In the genomic region with DNA sequence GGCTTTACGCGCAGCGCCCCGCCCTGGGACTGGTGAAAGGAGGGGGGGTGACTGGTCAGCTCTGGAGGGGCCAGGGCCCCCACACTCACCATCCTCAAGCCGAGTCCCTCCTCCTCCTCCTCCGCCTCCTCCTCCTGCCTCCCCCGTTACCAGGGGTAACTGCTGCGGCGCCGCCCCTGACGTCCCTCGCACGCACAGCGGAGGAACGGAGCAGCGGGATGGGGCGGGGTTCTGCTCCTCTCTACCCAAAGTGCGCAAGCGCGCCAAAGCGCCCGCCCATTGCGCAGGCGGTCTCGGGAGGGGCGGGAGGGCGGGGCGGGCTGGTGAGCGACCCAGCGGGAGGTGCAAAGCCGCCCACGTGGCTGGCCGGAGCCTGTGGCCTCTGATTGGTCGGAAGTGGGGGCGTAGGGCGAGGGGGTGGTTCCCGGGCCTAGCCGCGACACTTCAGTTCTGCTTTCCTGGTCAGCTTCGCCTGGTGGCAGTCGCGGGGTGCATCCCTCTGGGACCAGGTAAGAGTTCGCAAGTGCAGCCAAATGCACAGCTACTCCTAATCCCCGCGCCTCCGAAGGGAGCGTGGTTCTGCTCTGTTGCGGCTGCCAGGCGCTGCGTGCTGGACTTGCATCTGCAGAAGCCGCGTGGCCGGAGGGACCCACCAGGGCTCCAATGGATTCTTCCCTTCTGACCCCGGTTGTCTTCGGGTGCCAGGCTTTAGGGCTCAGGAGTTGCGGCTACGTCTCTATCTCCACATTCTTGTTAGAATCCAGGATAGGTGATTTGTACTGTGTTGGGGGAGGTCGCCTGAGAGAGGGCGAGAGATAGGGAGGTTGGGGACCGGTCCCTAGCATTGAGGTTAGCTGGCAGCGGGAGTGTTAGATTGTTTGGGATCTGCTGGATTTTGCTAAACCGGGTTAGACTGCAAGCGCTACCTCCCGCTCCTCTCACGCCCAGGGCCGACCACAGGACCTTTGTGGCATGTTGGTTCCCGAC, we compare ENCODE assay signal across 8 mouse cellular contexts. TPM values are rescaled to one million over a fixed set of nuclear protein-coding genes. Genes with fewer than 3 reads are reported as not detected.
DNase-seq lines count a peak whose midpoint lies in the region; ATAC-seq lines count a peak whose summit lies in the region.

A gene (minus strand): TSS at position 248 of the 987 bp plus-strand sequence.
A gene (plus strand): TSS at position 415 of the 987 bp plus-strand sequence.

- no peaks in the 10 kb centered on the region for H3K27me3 ChIP-seq in heart, embryonic 14.5 days (ENCODE audit: control insufficient read depth, insufficient read depth, low read length)
- no peaks in the 10 kb centered on the region for H3K27me3 ChIP-seq in liver, embryonic 13.5 days
- H3K27me3 ChIP-seq in stomach, embryonic 16.5 days (ENCODE audit: control insufficient read depth, insufficient read depth, low read length): no peaks in the 10 kb centered on the region

- WGBS in heart, embryonic 14.5 days: under 1% methylated on average over 60 of the region's 67 CpGs
- under 1% methylated on average over 61 of the region's 67 CpGs for WGBS in liver, embryonic 13.5 days (ENCODE audit: insufficient replicate concordance)
- under 1% methylated on average over 63 of the region's 67 CpGs for WGBS in stomach, embryonic 16.5 days

- H3K4me2 ChIP-seq in heart, embryonic 14.5 days (ENCODE audit: low read length): peak within 1 kb of the TSS; percentile 83
- peak within 1 kb of the TSS; percentile 98 for H3K4me2 ChIP-seq in liver, embryonic 13.5 days
- peak within 1 kb of the TSS; percentile 94 for H3K4me2 ChIP-seq in stomach, embryonic 16.5 days (ENCODE audit: low read depth, low read length)

- peak within 1 kb of the TSS; percentile 88 to 90 for H3K4me3 ChIP-seq in heart, embryonic 14.5 days (ENCODE audit: control insufficient read depth in 1 of 2, insufficient read depth in 1 of 2, low read depth in 1 of 2, low read length in 2 of 2)
- H3K4me3 ChIP-seq in liver, embryonic 13.5 days (replicated peaks): peak within 1 kb of the TSS; percentile 76
- H3K4me3 ChIP-seq in stomach, embryonic 16.5 days (replicated peaks; ENCODE audit: low read length): peak within 1 kb of the TSS; percentile 63

- H3K9ac ChIP-seq in heart, embryonic 14.5 days (ENCODE audit: low read length): peak within 1 kb of the TSS; percentile 81
- H3K9ac ChIP-seq in liver, embryonic 13.5 days: peak within 1 kb of the TSS; percentile 83
- peak within 1 kb of the TSS; percentile 84 for H3K9ac ChIP-seq in stomach, embryonic 16.5 days (ENCODE audit: low read length)

- H3K9me3 ChIP-seq in heart, embryonic 14.5 days (ENCODE audit: control insufficient read depth, low read length): no peaks in the 10 kb centered on the region
- no peaks in the 10 kb centered on the region for H3K9me3 ChIP-seq in liver, embryonic 13.5 days (replicated peaks)
- no peaks in the 10 kb centered on the region for H3K9me3 ChIP-seq in stomach, embryonic 16.5 days (replicated peaks; ENCODE audit: control insufficient read depth, low read length)

- H3K27ac ChIP-seq in heart, embryonic 14.5 days (replicated peaks in 1 of 2; ENCODE audit: control insufficient read depth in 1 of 2, insufficient read depth in 1 of 2, low read depth in 2 of 2, low read length in 2 of 2): peak within 1 kb of the TSS; percentile 55 to 66
- peak within 1 kb of the TSS; percentile 85 for H3K27ac ChIP-seq in liver, embryonic 13.5 days
- H3K27ac ChIP-seq in stomach, embryonic 16.5 days (ENCODE audit: low read length): peak within 1 kb of the TSS; percentile 66

- DNase-seq in c-Kit-negative CD71-positive TER-119-positive erythroid progenitor cells, embryonic 14.5 days (ENCODE audit: low read depth, low spot score): peak; percentile 90
- DNase-seq in fibroblast of lung, adult 2 months (ENCODE audit: low read depth): peak; percentile 85
- peak; percentile 98 for DNase-seq in kidney, postnatal 14 days
- DNase-seq in liver, embryonic 13.5 days: peak; percentile 94
- DNase-seq in neural tube, embryonic 10.5 days (ENCODE audit: extremely low spot score, low spot score): peak; percentile 96

- peaks cover 0 to 13% of the 10 kb centered on the region in 2 experiments; a peak in 3 of 4 replicates for H3K4me1 ChIP-seq in heart, embryonic 14.5 days (ENCODE audit: control insufficient read depth in 2 of 2, insufficient read depth in 2 of 2, low read length in 2 of 2)
- H3K4me1 ChIP-seq in liver, embryonic 13.5 days (replicated peaks): peaks cover 44% of the 10 kb centered on the region
- peaks cover 18% of the 10 kb centered on the region for H3K4me1 ChIP-seq in stomach, embryonic 16.5 days (ENCODE audit: control insufficient read depth, insufficient read depth, low read length)

- H3K36me3 ChIP-seq in heart, embryonic 14.5 days (ENCODE audit: control insufficient read depth, insufficient read depth, low read length): no peaks in the 10 kb centered on the region
- H3K36me3 ChIP-seq in liver, embryonic 13.5 days: no peaks in the 10 kb centered on the region
- H3K36me3 ChIP-seq in stomach, embryonic 16.5 days (ENCODE audit: control insufficient read depth, insufficient read depth, low read length): no peaks in the 10 kb centered on the region

- peak; percentile 90 for ATAC-seq in CD4-positive, CD25-positive, alpha-beta regulatory T cell, adult 4 months
- peak; percentile 95 for ATAC-seq in heart, embryonic 14.5 days (ENCODE audit: insufficient number of reproducible peaks, insufficient read depth, low FRiP score, low read depth)
- ATAC-seq in liver, embryonic 13.5 days (ENCODE audit: low read depth): peak; percentile 93
- ATAC-seq in stomach, embryonic 16.5 days (ENCODE audit: insufficient read depth, low FRiP score): peak; percentile 97

RNA-seq across cellular contexts. Expression of the first gene that starts in this region (rescaled TPM):
- polyA plus RNA-seq in CD4-positive, CD25-positive, alpha-beta regulatory T cell, adult 4 months (2017; shearing (Covaris generic)): 10 to 100 TPM; 29.0 to 34.9 TPM
- 54.4 and 72.5 TPM in 2 replicates for polyA plus RNA-seq in heart, embryonic 14.5 days (2014; fragmentation: Nextera tagmentation; extraction: Ambion mirVana)
- polyA plus RNA-seq in liver, embryonic 13.5 days (2015; fragmentation: Nextera tagmentation; extraction: Ambion mirVana): 29.8 and 32.1 TPM in 2 replicates
- 98.1 and 105 TPM in 2 replicates for polyA plus RNA-seq in stomach, embryonic 16.5 days (2015; fragmentation: Nextera tagmentation; extraction: Ambion mirVana)

RNA-seq across cellular contexts. Expression of the second gene that starts in this region (rescaled TPM):
- 10 to 100 TPM in 1 of 2 experiments, 1 to 10 TPM in 1; 6.2 to 13.4 TPM for polyA plus RNA-seq in CD4-positive, CD25-positive, alpha-beta regulatory T cell, adult 4 months (2017; shearing (Covaris generic))
- 8.0 and 8.8 TPM in 2 replicates for polyA plus RNA-seq in heart, embryonic 14.5 days (2014; fragmentation: Nextera tagmentation; extraction: Ambion mirVana)
- 18.3 and 19.8 TPM in 2 replicates for polyA plus RNA-seq in liver, embryonic 13.5 days (2015; fragmentation: Nextera tagmentation; extraction: Ambion mirVana)
- polyA plus RNA-seq in stomach, embryonic 16.5 days (2015; fragmentation: Nextera tagmentation; extraction: Ambion mirVana): 16.6 and 19.3 TPM in 2 replicates

Comparison
In these comparisons a context has a peak if more than half of its experiments do, and no peak if none do; other contexts are left out.
1. Peak in every context shown above with its lines: DNase-seq, ATAC-seq, H3K4me3 ChIP-seq and H3K27ac ChIP-seq.